Mouse (Mus musculus) cortical plate, adult 2 months (tissue): ENCODE measurements around the gene Fam71a.

Experiments used
- CTCF ChIP-seq: fragments of 200-500 bp; IDR thresholded peaks from 2 replicates; pipeline ENCODE4 v1.5.1; 2011; ENCODE audit warnings: mild to moderate bottlenecking, control low read depth, low read length; ENCODE audit not compliant: insufficient read depth; ENCODE audit errors: extremely low read depth
- POLR2A ChIP-seq: fragments of 200-500 bp; IDR thresholded peaks from 2 replicates; pipeline ENCODE4 v1.6.1; 2011; ENCODE audit warnings: mild to moderate bottlenecking, low read length, control low read depth; ENCODE audit not compliant: insufficient read depth; ENCODE audit errors: extremely low read depth

DNA sequence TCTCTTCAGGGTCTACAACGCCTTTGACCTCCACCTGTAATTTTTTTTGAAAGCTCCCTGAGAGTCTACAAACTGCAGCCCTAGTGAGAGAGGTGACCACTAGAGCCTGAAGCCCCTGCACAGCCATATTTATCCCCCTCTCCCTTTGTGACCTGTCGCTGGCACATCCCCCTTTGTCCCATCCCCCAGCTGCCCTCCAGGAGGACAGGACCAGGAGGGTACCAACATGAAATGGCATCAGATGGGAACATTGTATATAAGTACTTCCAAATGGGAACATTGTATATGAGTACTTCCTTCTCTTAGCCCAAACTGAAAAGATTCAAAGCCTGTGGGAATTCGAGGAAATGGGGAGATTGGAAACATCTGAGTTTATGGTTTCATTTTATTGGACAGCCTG lies at the start of gene Fam71a:
- TF ChIP-seq CTCF, result no peak
- TF ChIP-seq POLR2A, result no peak
